Mouse (Mus musculus): ENCODE results near the gene Rbm24. TPM values are rescaled to one million over a fixed set of nuclear protein-coding genes. Genes with fewer than 3 reads are reported as not detected.

Gene Rbm24
- polyA plus RNA-seq, 1 experiment from 2014 or later, result 34.9 TPM

GRCm38 (mm10) chr13:46416021-46416420 lies 2.2 kb upstream of the Rbm24 start:
- no peak overlapping the region for H3K4me2 ChIP-seq
- H3K9me3 ChIP-seq, result no peaks in the 10 kb centered on the region
- H3K36me3 ChIP-seq, result no peaks in the 10 kb centered on the region
- WGBS, result 84% methylated on average over 8 of the region's 8 CpGs
- H3K9ac ChIP-seq, result no peak overlapping the region
- no peak for ATAC-seq (ENCODE audit: extremely low read depth, insufficient number of reproducible peaks, low FRiP score, low TSS enrichment)
- no peak overlapping the region for H3K4me3 ChIP-seq
- H3K4me1 ChIP-seq, result peaks cover 39% of the 10 kb centered on the region
- H3K27me3 ChIP-seq (replicated peaks), result peaks cover 15% of the 10 kb centered on the region
- no peak overlapping the region for H3K27ac ChIP-seq (replicated peaks)

DNA sequence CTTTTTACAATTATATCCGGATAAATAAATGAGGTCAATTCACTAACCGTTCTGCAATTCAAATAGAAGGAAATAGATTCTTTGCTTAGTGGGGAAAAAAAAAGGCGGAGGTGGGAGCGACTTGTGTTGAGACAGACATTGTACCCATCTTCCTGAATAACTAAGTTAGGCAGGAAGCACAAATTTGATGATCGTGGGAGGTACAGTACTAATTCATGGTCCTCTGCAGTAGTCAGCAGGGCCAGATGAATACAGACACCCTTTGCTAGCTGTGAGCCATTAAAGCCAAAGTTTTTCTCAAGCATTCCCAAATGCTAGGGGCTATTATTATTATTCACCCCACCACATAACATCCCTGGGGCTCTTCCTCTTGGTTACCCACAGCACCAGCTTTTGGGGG lies 640 bp upstream of the Rbm24 start:
- Histone ChIP-seq H3K4me2 (peak overlapping the region; percentile 78), H3K9me3 (no peaks in the 10 kb centered on the region), H3K27me3 (replicated peaks) (peaks cover 15% of the 10 kb centered on the region), H3K9ac (peak overlapping the region; percentile 99), H3K4me1 (peaks cover 31% of the 10 kb centered on the region), H3K4me3 (peak overlapping the region; percentile 85), H3K36me3 (0 out of 2 replicates have a peak, but pooled peaks cover under 1% of the 10 kb centered on the region), H3K27ac (replicated peaks) (peak overlapping the region; percentile 99)
- 73% methylated on average over 5 of the region's 5 CpGs for WGBS
- no peak for ATAC-seq (ENCODE audit: extremely low read depth, insufficient number of reproducible peaks, low FRiP score, low TSS enrichment)

- Histone ChIP-seq H3K4me2 (peak overlapping the region; percentile 78), H3K36me3 (peaks cover 8% of the 10 kb centered on the region; the same call in 1 of the 2 replicates), H3K4me1 (peaks cover 23% of the 10 kb centered on the region), H3K27me3 (replicated peaks) (peaks cover 15% of the 10 kb centered on the region), H3K4me3 (peak overlapping the region; percentile 85), H3K27ac (replicated peaks) (peak overlapping the region; percentile 99), H3K9ac (peak overlapping the region; percentile 99), H3K9me3 (no peaks in the 10 kb centered on the region)
- no peak for ATAC-seq (ENCODE audit: extremely low read depth, insufficient number of reproducible peaks, low FRiP score, low TSS enrichment)
- 1% methylated on average over 66 of the region's 73 CpGs for WGBS
Measured at GRCm38 (mm10) chr13:46418731-46419545, 704 bp downstream of the Rbm24 start.

DNA sequence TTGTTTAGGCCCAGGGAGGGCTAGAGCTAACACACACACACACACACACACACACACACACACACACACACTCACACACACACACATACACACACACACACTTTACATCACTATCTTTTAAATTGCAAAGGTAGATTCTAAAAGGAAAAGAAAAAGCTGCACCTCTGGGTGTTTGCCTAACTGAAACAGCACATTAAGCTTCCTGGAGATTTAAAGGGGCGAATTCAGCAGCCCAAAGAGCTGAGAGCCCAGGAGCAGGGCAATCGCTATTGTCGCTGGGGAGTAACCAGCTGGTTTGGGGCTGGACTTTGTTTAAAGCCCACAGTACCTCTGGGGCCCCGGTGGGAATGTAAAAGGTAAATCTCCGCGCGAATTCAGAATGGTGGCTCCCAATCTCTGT lies 1.4 kb downstream of the Rbm24 start:
- Histone ChIP-seq H3K27me3 (replicated peaks) (peaks cover 15% of the 10 kb centered on the region), H3K9ac (peak overlapping the region; percentile 99), H3K4me3 (peak overlapping the region; percentile 85), H3K27ac (replicated peaks) (peak overlapping the region; percentile 99), H3K4me1 (peaks cover 18% of the 10 kb centered on the region), H3K4me2 (peak overlapping the region; percentile 78), H3K36me3 (peaks cover 13% of the 10 kb centered on the region), H3K9me3 (no peaks in the 10 kb centered on the region)
- 11% methylated on average over 7 of the region's 7 CpGs for whole genome bisulfite sequencing
- no peak for ATAC-seq (ENCODE audit: extremely low read depth, insufficient number of reproducible peaks, low FRiP score, low TSS enrichment)

DNA sequence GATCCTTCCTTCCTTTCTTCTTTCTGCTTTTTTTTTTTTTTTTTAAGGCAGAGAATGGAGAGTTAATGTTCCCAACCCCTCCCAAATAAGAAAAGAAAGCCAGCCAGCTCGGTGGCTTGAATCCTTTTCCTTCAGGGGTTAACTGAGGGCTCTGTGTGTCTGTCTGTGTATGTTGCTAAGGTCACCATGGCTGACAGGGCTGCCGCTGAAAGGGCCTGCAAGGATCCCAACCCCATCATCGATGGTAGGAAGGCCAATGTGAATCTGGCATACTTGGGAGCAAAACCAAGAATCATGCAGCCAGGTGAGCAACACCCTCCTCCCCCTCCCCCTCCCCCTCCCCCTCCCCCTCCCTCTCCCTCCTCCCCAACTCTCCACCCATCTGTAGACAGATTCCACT lies 1.9 kb downstream of the Rbm24 start:
- Histone ChIP-seq H3K4me3 (peak overlapping the region; percentile 85), H3K27ac (replicated peaks) (peak overlapping the region; percentile 99), H3K27me3 (replicated peaks) (peaks cover 15% of the 10 kb centered on the region), H3K9me3 (no peaks in the 10 kb centered on the region), H3K4me1 (peaks cover 22% of the 10 kb centered on the region), H3K9ac (peak overlapping the region; percentile 99), H3K4me2 (peak overlapping the region; percentile 78), H3K36me3 (peaks cover 15% of the 10 kb centered on the region)
- peak; percentile 11; the same call in 1 of the 2 replicates for ATAC-seq (ENCODE audit: extremely low read depth, insufficient number of reproducible peaks, low FRiP score, low TSS enrichment)
- 9% methylated on average over 3 of the region's 3 CpGs for WGBS

DNA sequence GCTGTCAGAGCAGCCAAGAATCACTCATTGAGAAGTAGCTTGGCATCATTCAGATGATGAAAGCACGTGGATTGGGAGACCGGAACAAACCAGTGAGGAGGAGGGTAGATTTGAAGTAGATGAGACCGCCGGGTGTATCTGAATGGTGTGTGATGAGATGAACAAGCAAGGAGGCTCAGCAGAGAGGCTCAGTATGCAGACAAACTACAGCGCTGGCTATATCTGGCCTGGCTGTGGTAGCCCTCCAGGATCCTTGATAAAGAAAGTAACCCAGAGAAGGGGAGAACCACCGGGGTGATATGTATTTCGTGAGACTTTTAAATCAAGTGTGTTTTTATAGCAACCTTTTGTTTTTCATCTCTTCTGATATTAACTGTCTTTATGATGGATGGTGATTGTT lies 5.6 kb downstream of the Rbm24 start:
- Histone ChIP-seq H3K27me3 (replicated peaks) (peaks cover 4% of the 10 kb centered on the region), H3K4me3 (peak overlapping the region; percentile 85), H3K36me3 (peaks cover 22% of the 10 kb centered on the region), H3K4me1 (peaks cover 25% of the 10 kb centered on the region), H3K27ac (replicated peaks) (peak overlapping the region; percentile 99), H3K9ac (peak overlapping the region; percentile 86), H3K9me3 (no peaks in the 10 kb centered on the region), H3K4me2 (peak overlapping the region; percentile 69)
- 45% methylated on average over 7 of the region's 7 CpGs for WGBS
- no peak for ATAC-seq (ENCODE audit: extremely low read depth, insufficient number of reproducible peaks, low FRiP score, low TSS enrichment)

- Histone ChIP-seq H3K9me3 (no peaks in the 10 kb centered on the region), H3K4me2 (peak overlapping the region; percentile 69), H3K4me1 (peaks cover 31% of the 10 kb centered on the region), H3K36me3 (peaks cover 27% of the 10 kb centered on the region), H3K9ac (peak overlapping the region; percentile 86), H3K27ac (replicated peaks) (peak overlapping the region; percentile 99), H3K27me3 (replicated peaks) (peaks cover 4% of the 10 kb centered on the region), H3K4me3 (peak overlapping the region; percentile 85)
- 55% methylated on average over 8 of the region's 8 CpGs for WGBS
- ATAC-seq (ENCODE audit: extremely low read depth, insufficient number of reproducible peaks, low FRiP score, low TSS enrichment), result no peak
Measured at GRCm38 (mm10) chr13:46424376-46424775, 6.1 kb downstream of the Rbm24 start.

GRCm38 (mm10) chr13:46426651-46427269 lies 8.5 kb downstream of the Rbm24 start:
- peak; percentile 84 for ATAC-seq (ENCODE audit: extremely low read depth, insufficient number of reproducible peaks, low FRiP score, low TSS enrichment)
- H3K4me3 ChIP-seq, result peak overlapping the region; percentile 8; the same call in 1 of the 2 replicates
- peaks cover 37% of the 10 kb centered on the region for H3K4me1 ChIP-seq
- H3K9ac ChIP-seq, result peak overlapping the region; percentile 79
- H3K27me3 ChIP-seq (replicated peaks), result no peaks in the 10 kb centered on the region
- H3K9me3 ChIP-seq, result no peaks in the 10 kb centered on the region
- peaks cover 44% of the 10 kb centered on the region for H3K36me3 ChIP-seq
- peak overlapping the region; percentile 40 for H3K4me2 ChIP-seq
- WGBS, result 31% methylated on average over 6 of the region's 6 CpGs
- peak overlapping the region; percentile 99 for H3K27ac ChIP-seq (replicated peaks)

GRCm38 (mm10) chr13:46428964-46429363 lies 10.7 kb downstream of the Rbm24 start:
- no peaks in the 10 kb centered on the region for H3K27me3 ChIP-seq (replicated peaks)
- WGBS, result 57% methylated on average over 22 of the region's 22 CpGs
- H3K4me1 ChIP-seq, result peaks cover 46% of the 10 kb centered on the region
- H3K36me3 ChIP-seq, result peaks cover 36% of the 10 kb centered on the region
- peak overlapping the region; percentile 45 for H3K4me2 ChIP-seq
- peak overlapping the region; percentile 99 for H3K27ac ChIP-seq (replicated peaks)
- no peak for ATAC-seq (ENCODE audit: extremely low read depth, insufficient number of reproducible peaks, low FRiP score, low TSS enrichment)
- H3K4me3 ChIP-seq, result peak overlapping the region; percentile 14; the same call in 1 of the 2 replicates
- peak overlapping the region; percentile 71 for H3K9ac ChIP-seq
- no peaks in the 10 kb centered on the region for H3K9me3 ChIP-seq

- no peak for ATAC-seq (ENCODE audit: extremely low read depth, insufficient number of reproducible peaks, low FRiP score, low TSS enrichment)
- H3K27me3 ChIP-seq (replicated peaks), result no peaks in the 10 kb centered on the region
- H3K9me3 ChIP-seq, result no peaks in the 10 kb centered on the region
- H3K9ac ChIP-seq, result peak overlapping the region; percentile 71
- H3K27ac ChIP-seq (replicated peaks), result peak overlapping the region; percentile 99
- H3K4me1 ChIP-seq, result peaks cover 45% of the 10 kb centered on the region
- no peak overlapping the region for H3K4me3 ChIP-seq
- H3K36me3 ChIP-seq, result peaks cover 29% of the 10 kb centered on the region
- H3K4me2 ChIP-seq, result no peak overlapping the region
- WGBS, result 55% methylated on average over 11 of the region's 11 CpGs
Measured at GRCm38 (mm10) chr13:46429866-46430265, 11.6 kb downstream of the Rbm24 start.

DNA sequence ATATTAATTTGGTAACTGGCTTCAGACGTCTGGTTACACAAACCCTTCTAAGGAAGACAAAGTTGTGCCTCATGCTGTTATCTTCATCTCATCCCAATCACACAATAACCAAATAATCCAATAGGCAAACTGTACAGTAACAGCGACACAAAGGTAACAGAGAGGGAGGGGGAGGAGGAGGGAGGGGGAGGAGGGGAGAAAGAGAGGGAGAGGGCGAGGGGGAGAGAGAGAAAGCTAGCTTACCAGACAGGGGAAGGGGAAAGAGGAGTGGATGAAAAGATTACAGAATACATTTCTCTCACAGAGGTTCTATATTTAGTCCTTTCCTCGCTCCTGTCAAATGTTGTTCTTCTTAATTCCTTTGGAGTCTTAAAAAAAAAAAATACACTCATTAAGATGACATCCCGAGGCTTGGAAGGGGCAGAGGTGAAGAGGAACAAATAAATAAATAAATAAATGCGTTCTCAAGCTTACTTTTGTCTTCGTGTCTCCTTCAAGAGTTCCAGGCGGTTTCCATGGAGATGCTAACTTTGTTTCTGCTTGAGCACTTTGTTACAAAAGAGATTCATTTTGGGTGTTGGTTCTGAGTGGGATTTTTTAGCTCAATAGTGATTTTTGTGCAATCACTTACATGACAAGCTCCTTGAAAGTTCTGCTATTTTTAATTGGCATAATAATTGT lies 15.8 kb downstream of the Rbm24 start:
- Histone ChIP-seq H3K27me3 (replicated peaks) (no peaks in the 10 kb centered on the region), H3K4me3 (no peak overlapping the region), H3K36me3 (peaks cover 20% of the 10 kb centered on the region), H3K4me2 (no peak overlapping the region), H3K9me3 (no peaks in the 10 kb centered on the region), H3K4me1 (peaks cover 22% of the 10 kb centered on the region), H3K27ac (replicated peaks) (no peak overlapping the region), H3K9ac (no peak overlapping the region)
- no peak for ATAC-seq (ENCODE audit: extremely low read depth, insufficient number of reproducible peaks, low FRiP score, low TSS enrichment)
- WGBS, result 41% methylated on average over 8 of the region's 8 CpGs

Data from heart, embryonic 13.5 days (tissue).